Comparison of ENCODE assay signal across 18 mouse cellular contexts in genomic region chr16:92592207-92592606, GRCm38 (mm10).
"Had no signal": no experiment of that assay in that cellular context is flagged by ENCODE, and none has a peak within 500 bp of the region (broad histone marks: within the 10 kb centered on the region; RNA-seq: fewer than 3 reads in every experiment).

No protein-coding gene starts in this region.

- H3K27ac ChIP-seq: liver, embryonic 12.5 days; liver, embryonic 15.5 days; midbrain, embryonic 13.5 days; stomach, postnatal 0 days had no signal

- DNase-seq: kidney, adult 18-20 months; kidney, adult 9 months; kidney, postnatal 14 days; kidney, postnatal 4 days; left cerebral cortex, postnatal 4 days; liver; lung, adult 18-20 months; lung, postnatal 36 days; thymus, adult 2 months; thymus, postnatal 14 days; thymus, postnatal 4 days had no signal

- H3K9ac ChIP-seq: liver, embryonic 12.5 days; liver, embryonic 15.5 days; midbrain, embryonic 13.5 days had no signal

- H3K9me3 ChIP-seq: liver, embryonic 12.5 days; liver, embryonic 15.5 days; midbrain, embryonic 13.5 days had no signal

- H3K4me3 ChIP-seq: liver, embryonic 12.5 days; liver, embryonic 15.5 days; midbrain, embryonic 13.5 days had no signal

- H3K4me1 ChIP-seq: liver, embryonic 12.5 days; liver, embryonic 15.5 days; midbrain, embryonic 13.5 days had no signal

- ATAC-seq: intestine, embryonic 16.5 days; liver, embryonic 12.5 days; lung, postnatal 0 days; midbrain, embryonic 13.5 days; midbrain, embryonic 16.5 days had no signal

- H3K27me3 ChIP-seq: liver, embryonic 15.5 days had no signal

- H3K36me3 ChIP-seq: liver, embryonic 12.5 days; liver, embryonic 15.5 days; midbrain, embryonic 13.5 days had no signal

- H3K4me2 ChIP-seq: liver, embryonic 12.5 days; liver, embryonic 15.5 days; midbrain, embryonic 13.5 days had no signal
